Mouse (Mus musculus) liver, postnatal 0 days (tissue): ENCODE measurements around the gene Sox5.

Experiments
- CTCF ChIP-seq: sonication (generic); IDR thresholded peaks from 2 replicates; pipeline ENCODE4 v1.5.1; 2016; ENCODE audit warnings: antibody characterized with exemption, low read depth
- EP300 ChIP-seq: IDR thresholded peaks from 2 replicates; pipeline ENCODE4 v1.6.1; 2016; ENCODE audit warnings: antibody characterized with exemption, low read depth, mild to moderate bottlenecking

GRCm38 (mm10) chr6:144640591-144640990, 141.2 kb downstream of the Sox5 start:
- TF ChIP-seq CTCF (no peak), EP300 (no peak)
